Mouse (Mus musculus) ES-E14 (cell line): ENCODE results near the gene Cfap99.

Experiments used
- CHD2 ChIP-seq: IDR thresholded peaks from 2 replicates; pipeline ENCODE4 v1.6.1; 2014; ENCODE audit warnings: mild to moderate bottlenecking, low read depth, low read length, inconsistent platforms
- HCFC1 ChIP-seq: IDR thresholded peaks from 2 replicates; pipeline ENCODE4 v1.6.1; 2012; ENCODE audit warnings: low read length, inconsistent platforms, borderline replicate concordance; ENCODE audit not compliant: insufficient read depth
- MAFK ChIP-seq: IDR thresholded peaks from 2 replicates; pipeline ENCODE4 v1.6.1; 2014; ENCODE audit warnings: mild to moderate bottlenecking, low read depth, low read length, inconsistent platforms; ENCODE audit not compliant: insufficient read depth
- ZC3H11A ChIP-seq: IDR thresholded peaks from 2 replicates; pipeline ENCODE4 v1.6.1; 2012; ENCODE audit warnings: low read depth, mild to moderate bottlenecking, inconsistent platforms, low read length, borderline replicate concordance
- ZNF384 ChIP-seq: IDR thresholded peaks from 2 replicates; pipeline ENCODE4 v1.6.1; 2012; ENCODE audit warnings: low read depth, low read length, inconsistent platforms

- TF ChIP-seq MAFK, result no peak
- no peak for TF ChIP-seq HCFC1
- no peak for TF ChIP-seq ZC3H11A
- TF ChIP-seq CHD2, result no peak
- TF ChIP-seq ZNF384, result no peak
Observed at GRCm38 (mm10) chr5:34298937-34299535, 10.6 kb downstream of the Cfap99 start.
